Mouse (Mus musculus): ENCODE data around the gene Neu4.
A peak's percentile ranks its signal among the peaks of the same experiment; 100 is the strongest.
"Not testable (repeated sequence)": the region's sequence is repeated elsewhere in the genome, so short reads cannot be mapped to it uniquely, and the experiment has no call there.

The Neu4 gene

GRCm38 (mm10) chr1:94020151-94020550 lies at the start of gene Neu4:
Gene Neu4 (plus strand): TSS chr1:94020451.
- no peak for DNase-seq

- DNase-seq, result not testable (repeated sequence)
These were observed 49.5 kb upstream of the Neu4 start for GRCm38 (mm10) chr1:93970797-93971196.

- DNase-seq, result not testable (repeated sequence)
These were observed 44.5 kb upstream of the Neu4 start for GRCm38 (mm10) chr1:93975764-93976163.

GRCm38 (mm10) chr1:93978287-93978686 lies 42.0 kb upstream of the Neu4 start:
- DNase-seq, result not testable (repeated sequence)

GRCm38 (mm10) chr1:93980932-93981331 lies 39.3 kb upstream of the Neu4 start:
- not testable (repeated sequence) for DNase-seq

- no peak for DNase-seq
These were observed 34.1 kb upstream of the Neu4 start for GRCm38 (mm10) chr1:93986167-93986566.

- DNase-seq, result no peak
These were observed 31.5 kb upstream of the Neu4 start for GRCm38 (mm10) chr1:93988786-93989185.

- DNase-seq, result not testable (repeated sequence)
These were observed 30.0 kb upstream of the Neu4 start, which contains the start of gene Gal3st2c for GRCm38 (mm10) chr1:93990209-93990608. Gene Gal3st2c (plus strand): TSS chr1:93990509.

- DNase-seq, result not testable (repeated sequence)
These were observed 29.2 kb upstream of the Neu4 start for GRCm38 (mm10) chr1:93991068-93991467.

GRCm38 (mm10) chr1:93991491-93991890 lies 28.8 kb upstream of the Neu4 start:
- DNase-seq, result not testable (repeated sequence)

- no peak for DNase-seq
These were observed 19.2 kb upstream of the Neu4 start for GRCm38 (mm10) chr1:94001023-94001422.

- DNase-seq, result not testable (repeated sequence)
These were observed 14.2 kb upstream of the Neu4 start for GRCm38 (mm10) chr1:94005954-94006506.

GRCm38 (mm10) chr1:94008826-94009225 lies 11.4 kb upstream of the Neu4 start:
- not testable (repeated sequence) for DNase-seq

GRCm38 (mm10) chr1:94011643-94012042 lies 8.6 kb upstream of the Neu4 start:
- no peak for DNase-seq

- no peak for DNase-seq
These were observed 7.4 kb downstream of the Neu4 start for GRCm38 (mm10) chr1:94027506-94028108.

GRCm38 (mm10) chr1:94028741-94029140 lies 8.5 kb downstream of the Neu4 start:
- DNase-seq, result no peak

GRCm38 (mm10) chr1:94033075-94033602 lies 12.9 kb downstream of the Neu4 start:
- DNase-seq, result no peak

- peak; percentile 62 for DNase-seq
These were observed 14.9 kb downstream of the Neu4 start for GRCm38 (mm10) chr1:94034984-94035743.

GRCm38 (mm10) chr1:94040391-94040790 lies 20.1 kb downstream of the Neu4 start:
- no peak for DNase-seq

GRCm38 (mm10) chr1:94045559-94045958 lies 25.3 kb downstream of the Neu4 start:
- no peak for DNase-seq

GRCm38 (mm10) chr1:94046544-94046943 lies 26.3 kb downstream of the Neu4 start:
- no peak for DNase-seq

GRCm38 (mm10) chr1:94051104-94051503 lies 30.9 kb downstream of the Neu4 start:
- no peak for DNase-seq

- no peak for DNase-seq
These were observed 32.1 kb downstream of the Neu4 start, which contains the start of gene Pdcd1 for GRCm38 (mm10) chr1:94052373-94052772. Gene Pdcd1 (minus strand): TSS chr1:94052553.
